ENCODE assay signal across 8 mouse cellular contexts in the genomic region with DNA sequence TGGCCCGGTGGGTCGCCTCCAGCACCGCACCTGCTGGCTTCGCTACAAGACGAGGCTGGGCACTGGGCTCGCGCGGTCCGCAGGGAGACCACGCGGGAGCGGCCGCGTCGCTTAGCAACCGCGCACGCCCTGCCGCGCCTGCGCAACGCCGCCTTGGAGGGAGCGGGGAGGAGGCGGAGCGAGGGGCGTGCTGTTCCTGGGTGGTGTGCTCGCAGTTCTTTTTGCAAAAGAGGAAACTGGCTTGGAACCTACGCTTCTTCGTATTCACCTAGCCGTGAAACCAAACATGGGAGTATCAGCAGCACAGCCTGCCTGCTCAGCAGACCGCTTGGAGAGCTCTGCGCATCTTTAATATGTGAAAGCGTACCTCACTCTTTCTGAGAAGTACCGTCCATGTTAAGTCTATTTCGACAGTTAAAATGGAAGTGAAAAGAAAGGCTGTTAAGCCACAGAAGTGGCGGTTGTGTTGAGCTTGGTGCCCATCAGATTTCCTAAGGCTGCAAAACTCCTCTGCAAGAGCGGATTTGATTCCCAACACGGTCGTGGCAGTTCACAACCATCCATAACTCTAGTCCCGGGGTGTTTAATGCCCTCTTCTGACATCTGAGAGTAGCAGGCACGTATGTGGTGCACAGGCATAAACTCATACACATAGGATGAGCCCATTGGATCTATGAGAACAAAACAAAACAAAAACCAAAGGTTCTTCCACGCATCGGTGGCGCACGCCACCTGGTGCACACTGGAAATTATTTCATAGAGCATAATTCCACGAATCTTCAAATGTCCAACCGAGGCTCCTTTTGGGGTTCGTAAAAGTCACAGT. TPM values are rescaled to one million over a fixed set of nuclear protein-coding genes. Genes with fewer than 3 reads are reported as not detected.
DNase-seq lines count a peak whose midpoint lies in the region; ATAC-seq and TF ChIP-seq lines count a peak whose summit lies in the region.

A gene (minus strand): TSS at position 150 of the 826 bp plus-strand sequence.

- peak within 1 kb of the TSS; percentile 70 for H3K27ac ChIP-seq in embryonic facial prominence, embryonic 11.5 days (replicated peaks; ENCODE audit: low read depth, low read length)
- H3K27ac ChIP-seq in kidney, adult 2 months (ENCODE audit: insufficient read depth, low read depth, low read length) = peak within 1 kb of the TSS; percentile 62; the same call in 1 of the 2 replicates
- peak within 1 kb of the TSS; percentile 89 for H3K27ac ChIP-seq in limb, embryonic 14.5 days (replicated peaks; ENCODE audit: low read depth, low read length)
- peak within 1 kb of the TSS; percentile 92 for H3K27ac ChIP-seq in midbrain, postnatal 0 days (ENCODE audit: low read depth, low read length)

- TF ChIP-seq CTCF in kidney, adult 2 months (conservative IDR thresholded peaks at IDR 0.05; ENCODE audit: insufficient read depth, insufficient read length, low read depth, low read length) = peak; percentile 59
- peak; percentile 76 for TF ChIP-seq CTCF in midbrain, postnatal 0 days (IDR thresholded peaks at IDR 0.05)

- peak within 1 kb of the TSS; percentile 62 for H3K4me2 ChIP-seq in embryonic facial prominence, embryonic 11.5 days (ENCODE audit: low read depth, low read length)
- peak within 1 kb of the TSS; percentile 93 for H3K4me2 ChIP-seq in limb, embryonic 14.5 days (replicated peaks; ENCODE audit: low read depth, low read length, severe bottlenecking)
- peak within 1 kb of the TSS; percentile 79 for H3K4me2 ChIP-seq in midbrain, postnatal 0 days (ENCODE audit: low read depth, low read length, poor library complexity, severe bottlenecking)

- no peaks in the 10 kb centered on the region for H3K27me3 ChIP-seq in embryonic facial prominence, embryonic 11.5 days (ENCODE audit: control insufficient read depth, insufficient read depth, low read length)
- H3K27me3 ChIP-seq in kidney, adult 2 months (replicated peaks; ENCODE audit: control insufficient read depth, insufficient read depth, low read length) = no peaks in the 10 kb centered on the region
- H3K27me3 ChIP-seq in limb, embryonic 14.5 days (ENCODE audit: control insufficient read depth, insufficient read depth, low read length) = no peaks in the 10 kb centered on the region
- H3K27me3 ChIP-seq in midbrain, postnatal 0 days (ENCODE audit: insufficient read depth, low read length) = no peaks in the 10 kb centered on the region

- H3K36me3 ChIP-seq in embryonic facial prominence, embryonic 11.5 days (replicated peaks; ENCODE audit: control insufficient read depth, insufficient read depth, low read depth, low read length) = no peaks in the 10 kb centered on the region
- no peaks in the 10 kb centered on the region for H3K36me3 ChIP-seq in kidney, adult 2 months (ENCODE audit: control insufficient read depth, insufficient read depth, low read length)
- H3K36me3 ChIP-seq in limb, embryonic 14.5 days (ENCODE audit: control insufficient read depth, insufficient read depth, low read length) = no peaks in the 10 kb centered on the region
- H3K36me3 ChIP-seq in midbrain, postnatal 0 days (ENCODE audit: insufficient read depth, low read length) = no peaks in the 10 kb centered on the region

- TF ChIP-seq POLR2A in kidney, adult 2 months (IDR thresholded peaks at IDR 0.05; ENCODE audit: low read depth, low read length) = no peak
- TF ChIP-seq POLR2A in limb, embryonic 14.5 days (IDR thresholded peaks at IDR 0.05; ENCODE audit: borderline replicate concordance, extremely low read depth, insufficient read depth, insufficient read length) = peak; percentile 52; the same call in 1 of the 2 replicates

- DNase-seq in layer of hippocampus, adult 11-12 months (ENCODE audit: low spot score) = peak; percentile 89
- no peak for DNase-seq in layer of hippocampus, adult 9-10 months (ENCODE audit: low spot score)
- DNase-seq in embryonic facial prominence, embryonic 11.5 days (ENCODE audit: low spot score) = peak; percentile 95
- DNase-seq in heart, adult 18-20 months = peak; percentile 93 to 94
- peak; percentile 94 for DNase-seq in kidney, adult 2 months
- DNase-seq in limb, embryonic 14.5 days (ENCODE audit: low spot score) = peak; percentile 91
- peak; percentile 95 for DNase-seq in midbrain, postnatal 0 days (ENCODE audit: low spot score)
- peak; percentile 85 to 90 for DNase-seq in spleen, postnatal 14 days (ENCODE audit: low spot score in 2 of 2)

- H3K9me3 ChIP-seq in embryonic facial prominence, embryonic 11.5 days (replicated peaks; ENCODE audit: control insufficient read depth, low read length) = no peaks in the 10 kb centered on the region
- no peaks in the 10 kb centered on the region for H3K9me3 ChIP-seq in limb, embryonic 14.5 days (ENCODE audit: control insufficient read depth, low read length)
- H3K9me3 ChIP-seq in midbrain, postnatal 0 days (ENCODE audit: low read length) = no peaks in the 10 kb centered on the region

- ATAC-seq in embryonic facial prominence, embryonic 11.5 days (replicated peaks; ENCODE audit: insufficient number of reproducible peaks, low FRiP score, low TSS enrichment, low read depth) = peak; percentile 93
- ATAC-seq in limb, embryonic 14.5 days (ENCODE audit: low FRiP score, low read depth) = peak; percentile 97
- peak; percentile 98 for ATAC-seq in midbrain, postnatal 0 days (ENCODE audit: low FRiP score)

- peak within 1 kb of the TSS; percentile 68 for H3K4me3 ChIP-seq in embryonic facial prominence, embryonic 11.5 days (ENCODE audit: low read depth, low read length)
- peak within 1 kb of the TSS; percentile 80 for H3K4me3 ChIP-seq in kidney, adult 2 months (ENCODE audit: insufficient read depth, low read depth, low read length)
- H3K4me3 ChIP-seq in limb, embryonic 14.5 days (replicated peaks; ENCODE audit: low read length) = peak within 1 kb of the TSS; percentile 79
- H3K4me3 ChIP-seq in midbrain, postnatal 0 days (ENCODE audit: low read depth, low read length) = peak within 1 kb of the TSS; percentile 82

- H3K4me1 ChIP-seq in embryonic facial prominence, embryonic 11.5 days (ENCODE audit: control insufficient read depth, insufficient read depth, low read length) = no peaks in the 10 kb centered on the region
- H3K4me1 ChIP-seq in kidney, adult 2 months (ENCODE audit: control insufficient read depth, insufficient read depth, low read length) = no peaks in the 10 kb centered on the region; the same call in 1 of the 2 replicates
- no peaks in the 10 kb centered on the region; the same call in 1 of the 2 replicates for H3K4me1 ChIP-seq in limb, embryonic 14.5 days (ENCODE audit: control insufficient read depth, insufficient read depth, low read length)
- peaks cover 8% of the 10 kb centered on the region; the same call in 1 of the 2 replicates for H3K4me1 ChIP-seq in midbrain, postnatal 0 days (ENCODE audit: insufficient read depth, low read length)

- WGBS in embryonic facial prominence, embryonic 11.5 days = 7% methylated on average over 49 of the region's 49 CpGs
- WGBS in kidney, adult 2 months = 2% methylated on average over 49 of the region's 49 CpGs
- 6% methylated on average over 44 of the region's 49 CpGs for WGBS in limb, embryonic 14.5 days
- 3% methylated on average over 49 of the region's 49 CpGs for WGBS in midbrain, postnatal 0 days

- peak within 1 kb of the TSS; percentile 55 for H3K9ac ChIP-seq in embryonic facial prominence, embryonic 11.5 days (replicated peaks; ENCODE audit: low read length)
- H3K9ac ChIP-seq in limb, embryonic 14.5 days (ENCODE audit: low read depth, low read length, severe bottlenecking) = peak within 1 kb of the TSS; percentile 64
- peak within 1 kb of the TSS; percentile 86 for H3K9ac ChIP-seq in midbrain, postnatal 0 days (replicated peaks; ENCODE audit: low read length, poor library complexity, severe bottlenecking)

RNA-seq across cellular contexts. Expression of the gene that starts here (rescaled TPM):
- polyA plus RNA-seq in embryonic facial prominence, embryonic 11.5 days (2014; fragmentation: Nextera tagmentation; extraction: Ambion mirVana) = 6.5 and 7.3 TPM in 2 replicates
- total RNA-seq in heart, adult 18-20 months (2021) = 1 to 10 TPM in 1 of 2 experiments, under 1 TPM in 1; 0.20 to 1.1 TPM
- polyA plus RNA-seq in kidney, adult 2 months (2012; rRNA removed) = 0.94 and 1.4 TPM in 2 replicates
- 1.6 and 1.7 TPM in 2 replicates for polyA plus RNA-seq in limb, embryonic 14.5 days (2012; rRNA removed)
- polyA plus RNA-seq in limb, embryonic 14.5 days (2014; fragmentation: Nextera tagmentation; extraction: Ambion mirVana) = 2.3 and 2.7 TPM in 2 replicates
- total RNA-seq in midbrain, postnatal 0 days (2014; rRNA removed) = 10.6 and 12.0 TPM in 2 replicates
- polyA plus RNA-seq in midbrain, postnatal 0 days (2015; fragmentation: Nextera tagmentation; extraction: Ambion mirVana) = 13.0 and 13.4 TPM in 2 replicates
